Mouse (Mus musculus): ENCODE results near the gene Syap1. TPM values are rescaled to one million over a fixed set of nuclear protein-coding genes. Genes with fewer than 3 reads are reported as not detected.

The Syap1 gene
- polyA plus RNA-seq (2012; rRNA removed), result 3.9 and 6.6 TPM in 2 replicates
- 13.2 and 14.5 TPM in 2 replicates for polyA plus RNA-seq (2014; fragmentation: Nextera tagmentation; extraction: Ambion mirVana)

DNA sequence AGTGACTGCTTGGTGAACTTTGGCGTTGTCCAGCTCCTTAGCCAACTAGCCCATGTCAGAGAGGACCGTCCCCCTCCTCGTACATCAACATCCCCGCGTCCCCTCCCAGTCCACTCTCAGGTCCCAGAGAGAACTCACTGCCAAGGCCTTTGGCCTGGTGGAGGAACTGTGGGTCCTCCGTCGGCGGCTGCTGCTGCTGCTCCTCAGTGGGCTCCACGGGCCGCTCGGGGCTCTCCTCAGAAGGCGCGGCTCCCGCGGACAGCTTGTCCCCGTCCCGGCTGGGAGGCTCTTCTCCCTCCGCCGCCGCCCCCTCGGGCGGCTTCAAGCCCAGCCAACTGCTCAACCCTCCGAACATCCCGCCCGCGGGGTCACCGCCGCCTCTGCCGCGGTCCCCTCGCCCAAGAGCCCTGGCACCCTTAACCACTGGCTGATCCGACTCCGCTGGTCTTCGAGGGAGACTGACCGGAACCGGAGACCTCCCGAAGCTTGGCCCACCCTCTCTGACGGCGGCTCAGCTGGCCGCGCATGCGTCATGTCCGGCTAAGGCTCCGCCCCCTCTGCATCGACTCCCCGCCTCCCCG is at the start of gene Syap1:
Gene Syap1 (minus strand): TSS at position 517 of the 581 bp plus-strand sequence.
- Histone ChIP-seq H3K9ac (replicated peaks) (peak within 1 kb of the TSS; percentile 78), H3K4me3 (ENCODE audit: insufficient read depth in 1 of 2, low read depth in 2 of 2, low read length in 2 of 2) (peak within 1 kb of the TSS; percentile 83 to 84), H3K9me3 (ENCODE audit: control insufficient read depth, low read length) (no peaks in the 10 kb centered on the region), H3K4me1 (replicated peaks; ENCODE audit: control insufficient read depth in 2 of 2, insufficient read depth in 2 of 2, low read length in 1 of 2) (peaks cover 0 to 6% of the 10 kb centered on the region in 2 experiments; a peak in 2 of 4 replicates), H3K4me2 (ENCODE audit: low read depth) (peak within 1 kb of the TSS; percentile 72), H3K27ac (no peak within 1 kb of the TSS), H3K27me3 (ENCODE audit: control insufficient read depth, insufficient read depth, low read length) (no peaks in the 10 kb centered on the region), H3K36me3 (replicated peaks; ENCODE audit: control insufficient read depth, insufficient read depth, low read depth) (no peaks in the 10 kb centered on the region)
- WGBS (ENCODE audit: insufficient replicate concordance), result 12% methylated on average over 41 of the region's 47 CpGs
- ATAC-seq (ENCODE audit: insufficient read depth), result peak; percentile 91
- DNase-seq (ENCODE audit: low read depth in 3 of 3, low spot score in 3 of 3), result peak; percentile 54 to 59 (median 59)
- TF ChIP-seq CTCF (IDR thresholded peaks at IDR 0.05; ENCODE audit: low read depth), result no peak
- no peak for TF ChIP-seq EP300 (IDR thresholded peaks at IDR 0.05; ENCODE audit: low read depth)

- no peak for ATAC-seq (ENCODE audit: insufficient read depth)
- Histone ChIP-seq H3K4me3 (ENCODE audit: insufficient read depth in 1 of 2, low read depth in 2 of 2, low read length in 2 of 2) (no peak overlapping the region), H3K9me3 (ENCODE audit: control insufficient read depth, low read length) (no peaks in the 10 kb centered on the region), H3K4me1 (replicated peaks; ENCODE audit: control insufficient read depth in 2 of 2, insufficient read depth in 2 of 2, low read length in 1 of 2) (no peaks in the 10 kb centered on the region), H3K27me3 (ENCODE audit: control insufficient read depth, insufficient read depth, low read length) (no peaks in the 10 kb centered on the region), H3K4me2 (ENCODE audit: low read depth) (no peak overlapping the region), H3K27ac (no peak overlapping the region), H3K36me3 (replicated peaks; ENCODE audit: control insufficient read depth, insufficient read depth, low read depth) (no peaks in the 10 kb centered on the region), H3K9ac (replicated peaks) (no peak overlapping the region)
- TF ChIP-seq EP300 (IDR thresholded peaks at IDR 0.05; ENCODE audit: low read depth) (no peak), CTCF (IDR thresholded peaks at IDR 0.05; ENCODE audit: low read depth) (no peak)
- WGBS (ENCODE audit: insufficient replicate concordance), result 64% methylated on average over 2 of the region's 2 CpGs
- DNase-seq (ENCODE audit: low read depth in 3 of 3, low spot score in 3 of 3), result no peak
These were observed 43.2 kb upstream of the Syap1 start for GRCm38 (mm10) chrX:162931467-162931866.

DNA sequence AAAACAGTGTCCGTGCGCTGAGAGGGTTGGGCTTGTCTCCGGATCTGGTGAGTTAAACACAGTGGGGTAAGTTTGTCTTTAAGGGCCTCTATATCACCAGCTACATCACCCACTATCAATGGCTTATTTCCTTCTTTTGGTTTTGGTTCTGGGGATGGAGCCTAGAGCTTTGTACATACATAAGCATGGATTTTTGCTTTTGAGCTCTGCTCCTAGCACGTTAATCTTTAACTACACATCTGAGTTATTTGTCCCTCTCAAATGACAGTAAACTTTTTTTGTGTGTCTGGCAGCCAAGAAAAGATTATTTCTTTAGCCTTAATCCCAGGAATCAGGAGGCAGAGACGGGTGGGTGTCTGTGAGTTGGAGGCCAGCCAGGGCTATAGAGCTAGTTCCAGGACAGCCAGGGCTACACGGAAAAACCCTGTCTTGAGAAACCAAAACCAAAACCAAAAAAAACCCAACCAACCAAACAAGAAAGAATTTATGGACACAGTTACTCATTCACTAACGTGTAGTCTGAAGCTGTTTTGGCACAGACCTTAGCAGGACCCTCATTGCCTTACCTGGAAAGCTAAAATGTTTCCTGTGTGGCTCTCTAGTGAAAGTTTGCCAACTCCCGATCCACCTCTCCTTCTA is 33.4 kb upstream of the Syap1 start:
- no peaks in the 10 kb centered on the region for H3K27me3 ChIP-seq (ENCODE audit: control insufficient read depth, insufficient read depth, low read length)
- H3K9me3 ChIP-seq (ENCODE audit: control insufficient read depth, low read length), result no peaks in the 10 kb centered on the region
- ATAC-seq (ENCODE audit: insufficient read depth) (no peak), DNase-seq (ENCODE audit: low read depth in 3 of 3, low spot score in 3 of 3) (no peak)
- H3K36me3 ChIP-seq (replicated peaks; ENCODE audit: control insufficient read depth, insufficient read depth, low read depth), result no peaks in the 10 kb centered on the region
- 65% methylated on average over 8 of the region's 8 CpGs for WGBS (ENCODE audit: insufficient replicate concordance)
- no peaks in the 10 kb centered on the region for H3K4me1 ChIP-seq (replicated peaks; ENCODE audit: control insufficient read depth in 2 of 2, insufficient read depth in 2 of 2, low read length in 1 of 2)
- H3K27ac ChIP-seq, result no peak overlapping the region
- no peak overlapping the region for H3K4me3 ChIP-seq (ENCODE audit: insufficient read depth in 1 of 2, low read depth in 2 of 2, low read length in 2 of 2)
- no peak overlapping the region for H3K4me2 ChIP-seq (ENCODE audit: low read depth)
- H3K9ac ChIP-seq (replicated peaks), result no peak overlapping the region
- TF ChIP-seq EP300 (IDR thresholded peaks at IDR 0.05; ENCODE audit: low read depth), result no peak
- TF ChIP-seq CTCF (IDR thresholded peaks at IDR 0.05; ENCODE audit: low read depth), result no peak

DNA sequence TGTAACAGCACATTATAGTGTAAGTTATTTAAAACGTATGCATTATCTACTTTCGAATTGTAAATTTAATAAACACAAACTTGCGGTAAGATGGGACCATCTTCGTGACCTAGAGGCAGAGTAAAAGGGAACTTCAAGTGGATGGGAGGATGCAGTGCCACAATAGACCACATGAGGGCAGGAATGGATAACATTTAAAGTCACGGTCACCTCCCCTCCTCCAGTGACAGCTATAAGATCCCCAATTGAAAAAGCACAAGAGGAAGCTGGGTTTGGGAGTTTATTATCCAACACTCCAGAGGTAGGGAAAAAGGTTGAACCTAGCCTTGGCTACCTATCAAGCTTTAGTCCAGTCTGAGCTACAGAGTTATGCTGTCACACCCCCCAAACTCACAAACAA is 27.4 kb upstream of the Syap1 start:
- Histone ChIP-seq H3K4me3 (ENCODE audit: insufficient read depth in 1 of 2, low read depth in 2 of 2, low read length in 2 of 2) (no peak overlapping the region), H3K9me3 (ENCODE audit: control insufficient read depth, low read length) (no peaks in the 10 kb centered on the region), H3K9ac (replicated peaks) (no peak overlapping the region), H3K27me3 (ENCODE audit: control insufficient read depth, insufficient read depth, low read length) (no peaks in the 10 kb centered on the region), H3K36me3 (replicated peaks; ENCODE audit: control insufficient read depth, insufficient read depth, low read depth) (no peaks in the 10 kb centered on the region), H3K4me2 (ENCODE audit: low read depth) (no peak overlapping the region), H3K4me1 (replicated peaks; ENCODE audit: control insufficient read depth in 2 of 2, insufficient read depth in 2 of 2, low read length in 1 of 2) (no peaks in the 10 kb centered on the region), H3K27ac (no peak overlapping the region)
- 21% methylated on average over 5 of the region's 5 CpGs for WGBS (ENCODE audit: insufficient replicate concordance)
- peak in 2 of 3 experiments; percentile 4 to 13 for DNase-seq (ENCODE audit: low read depth in 3 of 3, low spot score in 3 of 3)
- ATAC-seq (ENCODE audit: insufficient read depth), result no peak
- no peak for TF ChIP-seq EP300 (IDR thresholded peaks at IDR 0.05; ENCODE audit: low read depth)
- TF ChIP-seq CTCF (IDR thresholded peaks at IDR 0.05; ENCODE audit: low read depth), result peak; percentile 63

DNA sequence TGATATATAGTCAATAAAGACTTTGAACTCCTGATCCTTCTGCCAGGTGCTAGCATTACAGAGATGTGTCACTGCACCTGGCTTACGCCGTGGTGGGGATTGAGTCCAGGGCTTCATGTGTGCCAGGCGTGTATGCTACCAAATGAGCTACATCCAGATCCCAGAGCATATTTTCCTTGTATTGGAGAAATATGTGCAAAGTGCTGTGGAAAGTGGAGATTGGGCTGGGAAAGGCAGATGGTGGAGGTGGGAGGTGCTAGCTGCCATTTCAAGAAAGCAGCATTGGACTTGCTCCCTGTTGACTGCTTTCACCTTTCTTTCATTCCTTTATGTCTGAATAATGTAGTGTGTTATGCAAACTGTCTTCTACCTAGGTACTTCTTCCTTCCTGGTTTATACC is 25.4 kb upstream of the Syap1 start:
- Histone ChIP-seq H3K27ac (no peak overlapping the region), H3K4me1 (replicated peaks; ENCODE audit: control insufficient read depth in 2 of 2, insufficient read depth in 2 of 2, low read length in 1 of 2) (no peaks in the 10 kb centered on the region), H3K36me3 (replicated peaks; ENCODE audit: control insufficient read depth, insufficient read depth, low read depth) (no peaks in the 10 kb centered on the region), H3K27me3 (ENCODE audit: control insufficient read depth, insufficient read depth, low read length) (no peaks in the 10 kb centered on the region), H3K9ac (replicated peaks) (no peak overlapping the region), H3K4me2 (ENCODE audit: low read depth) (no peak overlapping the region), H3K4me3 (ENCODE audit: insufficient read depth in 1 of 2, low read depth in 2 of 2, low read length in 2 of 2) (no peak overlapping the region), H3K9me3 (ENCODE audit: control insufficient read depth, low read length) (no peaks in the 10 kb centered on the region)
- ATAC-seq (ENCODE audit: insufficient read depth) (no peak), DNase-seq (ENCODE audit: low read depth in 3 of 3, low spot score in 3 of 3) (no peak)
- TF ChIP-seq EP300 (IDR thresholded peaks at IDR 0.05; ENCODE audit: low read depth), result no peak
- 64% methylated on average over 3 of the region's 3 CpGs for WGBS (ENCODE audit: insufficient replicate concordance)

Data from liver, embryonic 14.5 days (tissue).